Comparison of ENCODE assay signal across 13 mouse cellular contexts in genomic region chr6:38915776-38916175, GRCm38 (mm10). TPM values are rescaled to one million over a fixed set of nuclear protein-coding genes. Genes with fewer than 3 reads are reported as not detected.
"Had no signal": no experiment of that assay in that cellular context is flagged by ENCODE, and none has a peak within 500 bp of the region (broad histone marks: within the 10 kb centered on the region; RNA-seq: fewer than 3 reads in every experiment).

No protein-coding gene starts in this region.

- H3K27ac ChIP-seq: kidney, postnatal 0 days; limb, embryonic 15.5 days; neural tube, embryonic 15.5 days had no signal

- H3K9ac ChIP-seq: limb, embryonic 15.5 days; lung, embryonic 14.5 days; neural tube, embryonic 15.5 days had no signal

- H3K36me3 ChIP-seq: limb, embryonic 15.5 days; neural tube, embryonic 15.5 days had no signal

- DNase-seq: kidney, adult 11 months; kidney, adult 9 months; kidney, postnatal 36 days; lung, embryonic 14.5 days; lung, postnatal 14 days; midbrain, embryonic 14.5 days; right cerebral cortex, adult 18-20 months; right cerebral cortex, postnatal 25 days; thymus, postnatal 36 days had no signal

- H3K9me3 ChIP-seq: limb, embryonic 15.5 days; neural tube, embryonic 15.5 days had no signal

- H3K4me3 ChIP-seq: limb, embryonic 15.5 days; myocyte; neural tube, embryonic 15.5 days had no signal

- H3K27me3 ChIP-seq: limb, embryonic 15.5 days; neural tube, embryonic 15.5 days had no signal

- H3K4me2 ChIP-seq: limb, embryonic 15.5 days; lung, embryonic 14.5 days; neural tube, embryonic 15.5 days had no signal

RNA-seq across cellular contexts. Expression of gene Tbxas1, which starts 40.6 kb away (rescaled TPM):
- polyA plus RNA-seq: myocyte had no signal
